Mouse (Mus musculus): ENCODE results near the gene Ikzf4.

- TF ChIP-seq CTCF (IDR thresholded peaks at IDR 0.05; ENCODE audit: borderline replicate concordance, insufficient read depth, low read depth, low read length) (no peak), POLR2A (IDR thresholded peaks at IDR 0.05; ENCODE audit: borderline replicate concordance, insufficient read depth, low read length) (no peak)
These were observed 8.8 kb downstream of the Ikzf4 start for GRCm38 (mm10) chr10:128637011-128637410.

Measured in cerebellum, adult 2 months (tissue).